Mouse (Mus musculus) B cell, adult 67 days (primary cell): ENCODE data around the gene Olfr1220. TPM values are rescaled to one million over a fixed set of nuclear protein-coding genes. Genes with fewer than 3 reads are reported as not detected.

Experiments used
- total RNA-seq, 2 experiments: library from RNA; stranded (reverse); gene quantifications; 4 replicates each; pipeline ENCODE4 v1.2.4; 2023

Gene Olfr1220
- not detected for total RNA-seq

GRCm38 (mm10) chr2:89106735-89107134, at the start of gene Olfr1220:
Gene Olfr1220, minus strand, starts transcription at chr2:89106835.

GRCm38 (mm10) chr2:89151460-89151859, 44.8 kb upstream of the Olfr1220 start, which contains the start of gene Olfr1223:
Gene Olfr1223, minus strand, starts transcription at chr2:89151560.

GRCm38 (mm10) chr2:89132954-89133353, 26.3 kb upstream of the Olfr1220 start, which contains the start of gene Olfr1222:
Gene Olfr1222, minus strand, starts transcription at chr2:89133054.

GRCm38 (mm10) chr2:89117183-89117582, 10.5 kb upstream of the Olfr1220 start, which contains the start of gene Olfr1221:
Gene Olfr1221, minus strand, starts transcription at chr2:89117283.

GRCm38 (mm10) chr2:89083413-89083812, 23.2 kb downstream of the Olfr1220 start, which contains the start of gene Olfr1219:
Gene Olfr1219, minus strand, starts transcription at chr2:89083513.

GRCm38 (mm10) chr2:89061087-89061486, 45.5 kb downstream of the Olfr1220 start, which contains the start of gene Olfr1218:
Gene Olfr1218, minus strand, starts transcription at chr2:89061187.

Other genes with a start within 250 kb of the Olfr1220 start
- gene Olfr1206, start 243.6 kb downstream of the Olfr1220 start, total RNA-seq: not detected
- gene Olfr1208, start 204.5 kb downstream of the Olfr1220 start, total RNA-seq: not detected
- gene Olfr1209, start 191.7 kb downstream of the Olfr1220 start, total RNA-seq: not detected
- gene Olfr1211, start 168.7 kb downstream of the Olfr1220 start, total RNA-seq: not detected
- gene Olfr1212, start 152.9 kb downstream of the Olfr1220 start, total RNA-seq: not detected
- gene Gm13762, start 126.6 kb downstream of the Olfr1220 start, total RNA-seq: not detected
- not detected for gene Olfr1214, start 114.2 kb downstream of the Olfr1220 start, total RNA-seq
- gene Olfr1215, start 99.9 kb downstream of the Olfr1220 start, total RNA-seq: not detected
- not detected for gene Olfr1216, start 88.5 kb downstream of the Olfr1220 start, total RNA-seq
- not detected for gene Olfr1217, start 74.8 kb downstream of the Olfr1220 start, total RNA-seq
- not detected for gene Olfr1218, start 45.6 kb downstream of the Olfr1220 start, total RNA-seq
- not detected for gene Olfr1219, start 23.3 kb downstream of the Olfr1220 start, total RNA-seq
- gene Olfr1221, start 10.4 kb upstream of the Olfr1220 start, total RNA-seq: not detected
- gene Olfr1222, start 26.2 kb upstream of the Olfr1220 start, total RNA-seq: not detected
- not detected for gene Olfr1223, start 44.7 kb upstream of the Olfr1220 start, total RNA-seq
- gene Olfr1224-ps1, start 57.3 kb upstream of the Olfr1220 start, total RNA-seq: not detected
- gene Olfr1225, start 67.8 kb upstream of the Olfr1220 start, total RNA-seq: not detected
- not detected for gene Olfr1226, start 93.2 kb upstream of the Olfr1220 start, total RNA-seq
- gene Olfr1228, start 147.2 kb upstream of the Olfr1220 start, total RNA-seq: not detected
- not detected for gene Olfr1229, start 181.2 kb upstream of the Olfr1220 start, total RNA-seq
- not detected for gene Olfr1230, start 190.4 kb upstream of the Olfr1220 start, total RNA-seq
- gene Olfr1231, start 200.2 kb upstream of the Olfr1220 start, total RNA-seq: not detected
- gene Olfr1232, start 222.8 kb upstream of the Olfr1220 start, total RNA-seq: not detected
- not detected for gene Olfr1233, start 235.6 kb upstream of the Olfr1220 start, total RNA-seq